Mouse (Mus musculus) kidney, adult 2 months (tissue): ENCODE measurements at regions not wholly inside any gene's neighbourhood (a gene's known extent, or its start where the extent isn't known, plus 50 kb on each side); places are given as distances from the start of the nearest gene placed in this dataset.

Experiments
- CTCF ChIP-seq: fragments of 200-500 bp; conservative IDR thresholded peaks from 2 replicates; pipeline ENCODE4 v1.5.1; 2011; ENCODE audit warnings: low read depth, mild to moderate bottlenecking, control low read depth, low read length, moderate library complexity, mixed read lengths; ENCODE audit not compliant: insufficient read depth, insufficient read length
- POLR2A ChIP-seq: fragments of 200-500 bp; IDR thresholded peaks from one replicate; pipeline ENCODE4 v1.6.1; 2011; ENCODE audit warnings: low read depth, low read length, control low read depth

- TF ChIP-seq POLR2A (no peak), CTCF (no peak)
Observed at GRCm38 (mm10) chrX:47646523-47646922, 246.3 kb downstream of the Smarca1 start.
